Mouse (Mus musculus): ENCODE data around the gene Tspan8. TPM values are rescaled to one million over a fixed set of nuclear protein-coding genes. Genes with fewer than 3 reads are reported as not detected.

Tspan8 gene
- under 1 TPM; 0.39 to 0.67 TPM for total RNA-seq (2023)

GRCm38 (mm10) chr10:115816511-115816910 lies at the start of gene Tspan8:
TSS of gene Tspan8 (plus strand) at chr10:115816832.

Other genes starting within 250 kb of the Tspan8 start
- gene A930009A15Rik, start 246.8 kb upstream of the Tspan8 start, total RNA-seq (2023), result not detected
- not detected for gene Lgr5, start 229.1 kb upstream of the Tspan8 start, total RNA-seq (2023)
- not detected for gene Ptprr, start 201.4 kb downstream of the Tspan8 start, total RNA-seq (2023)